Mouse (Mus musculus) stomach, postnatal 0 days (tissue): ENCODE data around the gene Frmd6. TPM values are rescaled to one million over a fixed set of nuclear protein-coding genes. Genes with fewer than 3 reads are reported as not detected.
A peak's percentile ranks its signal among the peaks of the same experiment; 100 is the strongest.

Experiments
- ATAC-seq: fragments of 200-750 bp; cut with Nextera tagmentation; 2 replicates; pipeline ENCODE4 v1.8.0; 2017; ENCODE audit not compliant: low FRiP score, low TSS enrichment
- DNase-seq: peaks from one replicate; pipeline ENCODE4 v3.0.0-alpha.2; 2016; ENCODE audit warnings: low spot score
- H3K27ac ChIP-seq: fragments of 300-500 bp; sonication (generic); replicated peaks from 2 replicates; pipeline ENCODE4 v1.5.1; 2014; ENCODE audit warnings: mild to moderate bottlenecking, control low read depth
- H3K27me3 ChIP-seq: fragments of 300-500 bp; sonication (generic); 2 replicates; pipeline ENCODE4 v1.6.1; 2014; ENCODE audit warnings: low read length; ENCODE audit not compliant: control insufficient read depth, insufficient read depth
- H3K36me3 ChIP-seq: fragments of 300-500 bp; sonication (generic); 2 replicates; pipeline ENCODE4 v1.6.1; 2014; ENCODE audit warnings: low read length, mixed read lengths; ENCODE audit not compliant: control insufficient read depth, insufficient read depth
- H3K4me1 ChIP-seq: fragments of 300-500 bp; sonication (generic); replicated peaks from 2 replicates; pipeline ENCODE4 v1.6.1; 2014; ENCODE audit warnings: antibody characterized with exemption; ENCODE audit not compliant: control insufficient read depth, insufficient read depth
- H3K4me2 ChIP-seq: fragments of 300-500 bp; sonication (generic); replicated peaks from 2 replicates; pipeline ENCODE4 v1.6.1; 2014; ENCODE audit warnings: low read depth, mild to moderate bottlenecking, control low read depth, moderate library complexity
- H3K4me3 ChIP-seq: fragments of 300-500 bp; sonication (generic); 2 replicates; pipeline ENCODE4 v1.5.1; 2014; ENCODE audit warnings: low read depth, low read length, control low read depth
- H3K9ac ChIP-seq: fragments of 300-500 bp; sonication (generic); 2 replicates; pipeline ENCODE4 v1.6.1; 2014; ENCODE audit warnings: mild to moderate bottlenecking, low read length, control low read depth, mixed read lengths
- H3K9me3 ChIP-seq: fragments of 300-500 bp; sonication (generic); 2 replicates; pipeline ENCODE4 v1.6.1; 2016; ENCODE audit warnings: low read length; ENCODE audit not compliant: control insufficient read depth
- CTCF ChIP-seq: IDR thresholded peaks from 2 replicates; pipeline ENCODE4 v1.5.1; 2016; ENCODE audit warnings: antibody characterized with exemption, low read depth, mild to moderate bottlenecking, moderate library complexity
- EP300 ChIP-seq: optimal IDR thresholded peaks from 2 replicates; pipeline ENCODE3; 2016; ENCODE audit warnings: antibody characterized with exemption
- WGBS: fragments of 180-500 bp; shearing (Covaris S2); extraction: QIAGEN DNeasy Blood & Tissue Kit; methylation state at CpG from one replicate; pipeline ENCODE4 v1.1.7; 2014; 5-methylcytosine and 5-hydroxymethylcytosine counted together
- polyA plus RNA-seq: library from polyadenylated mRNA; unstranded; fragments of >200 nt; fragmentation: Nextera tagmentation; extraction: Ambion mirVana; gene quantifications from 2 replicates; pipeline ENCODE4 v1.2.1, GENCODE M21; 2015

The Frmd6 gene
- polyA plus RNA-seq, 1 experiment from 2014 or later, result 17.1 TPM

GRCm38 (mm10) chr12:70811772-70812171 lies 13.5 kb upstream of the Frmd6 start:
- ATAC-seq (peak; percentile 21; the same call in 1 of the 2 replicates), DNase-seq (no peak)
- Histone ChIP-seq H3K4me3 (no peak overlapping the region), H3K9me3 (no peaks in the 10 kb centered on the region), H3K27ac (peak overlapping the region; percentile 61), H3K27me3 (no peaks in the 10 kb centered on the region), H3K36me3 (no peaks in the 10 kb centered on the region), H3K4me1 (0 out of 2 replicates have a peak, but pooled peaks cover 4% of the 10 kb centered on the region), H3K9ac (no peak overlapping the region), H3K4me2 (no peak overlapping the region)
- WGBS, result 43% methylated on average over 6 of the region's 6 CpGs
- TF ChIP-seq EP300 (no peak), CTCF (no peak)

GRCm38 (mm10) chr12:70812176-70812575 lies 13.1 kb upstream of the Frmd6 start:
- DNase-seq (no peak), ATAC-seq (peak; percentile 74)
- WGBS, result 41% methylated on average over 6 of the region's 6 CpGs
- no peak overlapping the region for H3K27ac ChIP-seq
- no peak for TF ChIP-seq EP300
- TF ChIP-seq CTCF, result peak; percentile 29
- no peak overlapping the region for H3K4me3 ChIP-seq
- H3K9ac ChIP-seq, result no peak overlapping the region
- 0 out of 2 replicates have a peak, but pooled peaks cover 4% of the 10 kb centered on the region for H3K4me1 ChIP-seq
- H3K36me3 ChIP-seq, result no peaks in the 10 kb centered on the region
- H3K27me3 ChIP-seq, result no peaks in the 10 kb centered on the region
- H3K4me2 ChIP-seq, result no peak overlapping the region
- H3K9me3 ChIP-seq, result no peaks in the 10 kb centered on the region

- Histone ChIP-seq H3K27me3 (no peaks in the 10 kb centered on the region), H3K9ac (no peak overlapping the region), H3K4me2 (no peak overlapping the region), H3K9me3 (no peaks in the 10 kb centered on the region), H3K4me1 (0 out of 2 replicates have a peak, but pooled peaks cover 4% of the 10 kb centered on the region), H3K4me3 (no peak overlapping the region), H3K27ac (no peak overlapping the region), H3K36me3 (no peaks in the 10 kb centered on the region)
- ATAC-seq, result no peak
- DNase-seq, result no peak
- TF ChIP-seq EP300 (no peak), CTCF (no peak)
- 18% methylated on average over 3 of the region's 3 CpGs for WGBS
These were observed 12.4 kb upstream of the Frmd6 start for GRCm38 (mm10) chr12:70812822-70813465.

- H3K4me1 ChIP-seq, result 0 out of 2 replicates have a peak, but pooled peaks cover 4% of the 10 kb centered on the region
- H3K9me3 ChIP-seq, result no peaks in the 10 kb centered on the region
- DNase-seq, result no peak
- H3K27me3 ChIP-seq, result no peaks in the 10 kb centered on the region
- H3K27ac ChIP-seq, result no peak overlapping the region
- 95% methylated on average over 2 of the region's 2 CpGs for WGBS
- H3K36me3 ChIP-seq, result no peaks in the 10 kb centered on the region
- ATAC-seq, result no peak
- no peak overlapping the region for H3K4me2 ChIP-seq
- TF ChIP-seq EP300 (no peak), CTCF (no peak)
- H3K4me3 ChIP-seq, result no peak overlapping the region
- H3K9ac ChIP-seq, result no peak overlapping the region
These were observed 8.6 kb upstream of the Frmd6 start for GRCm38 (mm10) chr12:70816731-70817130.

GRCm38 (mm10) chr12:70824017-70824416 lies 1.3 kb upstream of the Frmd6 start:
- H3K9ac ChIP-seq, result no peak overlapping the region
- H3K27me3 ChIP-seq, result no peaks in the 10 kb centered on the region
- no peaks in the 10 kb centered on the region for H3K36me3 ChIP-seq
- no peaks in the 10 kb centered on the region for H3K4me1 ChIP-seq
- H3K4me3 ChIP-seq, result no peak overlapping the region
- TF ChIP-seq CTCF, result no peak
- TF ChIP-seq EP300, result no peak
- H3K9me3 ChIP-seq, result no peaks in the 10 kb centered on the region
- H3K4me2 ChIP-seq, result no peak overlapping the region; the same call in 1 of the 2 replicates
- WGBS, result 50% methylated on average over 7 of the region's 7 CpGs
- DNase-seq (no peak), ATAC-seq (no peak)
- no peak overlapping the region for H3K27ac ChIP-seq

- peak overlapping the region; percentile 93 for H3K4me3 ChIP-seq
- H3K4me2 ChIP-seq, result peak overlapping the region; percentile 74
- no peaks in the 10 kb centered on the region for H3K9me3 ChIP-seq
- ATAC-seq, result no peak; the same call in 1 of the 2 replicates
- H3K27ac ChIP-seq, result peak overlapping the region; percentile 99
- peak overlapping the region; percentile 95 for H3K9ac ChIP-seq
- no peaks in the 10 kb centered on the region for H3K36me3 ChIP-seq
- no peak for DNase-seq
- H3K4me1 ChIP-seq, result no peaks in the 10 kb centered on the region; the same call in 1 of the 2 replicates
- under 1% methylated on average over 49 of the region's 55 CpGs for WGBS
- no peak for TF ChIP-seq EP300
- no peak for TF ChIP-seq CTCF
- no peaks in the 10 kb centered on the region for H3K27me3 ChIP-seq
These were observed 470 bp downstream of the Frmd6 start for GRCm38 (mm10) chr12:70825651-70826317.
